Mouse (Mus musculus) embryonic facial prominence, embryonic 14.5 days (tissue): ENCODE results near the gene Zbtb7b. TPM values are rescaled to one million over a fixed set of nuclear protein-coding genes. Genes with fewer than 3 reads are reported as not detected.

Experiments used
- polyA plus RNA-seq: library from polyadenylated mRNA; unstranded; fragments of >200 nt; fragmentation: Nextera tagmentation; extraction: Ambion mirVana; gene quantifications from 2 replicates; pipeline ENCODE4 v1.2.1, GENCODE M21; 2014

Zbtb7b gene
- polyA plus RNA-seq, 1 experiment from 2014 or later, result 3.6 TPM

Other genes starting within 250 kb of the Zbtb7b start
- gene Hcn3, start 234.6 kb downstream of the Zbtb7b start, polyA plus RNA-seq, result 1.4 and 2.8 TPM in 2 replicates
- 22.4 and 23.9 TPM in 2 replicates for gene Clk2, start 230.0 kb downstream of the Zbtb7b start, polyA plus RNA-seq
- 93.4 and 96.9 TPM in 2 replicates for gene Scamp3, start 217.3 kb downstream of the Zbtb7b start, polyA plus RNA-seq
- gene Fam189b, start 211.6 kb downstream of the Zbtb7b start, polyA plus RNA-seq, result 27.9 and 33.9 TPM in 2 replicates
- gene Gba, start 191.8 kb downstream of the Zbtb7b start, polyA plus RNA-seq, result 47.8 and 54.5 TPM in 2 replicates
- gene Thbs3, start 179.6 kb downstream of the Zbtb7b start, polyA plus RNA-seq, result 51.5 and 52.0 TPM in 2 replicates
- 151 and 163 TPM in 2 replicates for gene Mtx1, start 167.7 kb downstream of the Zbtb7b start, polyA plus RNA-seq
- gene Muc1, start 165.7 kb downstream of the Zbtb7b start, polyA plus RNA-seq, result 2.0 and 4.1 TPM in 2 replicates
- 324 and 349 TPM in 2 replicates for gene Krtcap2, start 148.8 kb downstream of the Zbtb7b start, polyA plus RNA-seq
- gene Trim46, start 148.5 kb downstream of the Zbtb7b start, polyA plus RNA-seq, result 3.7 and 4.7 TPM in 2 replicates
- gene Dpm3, start 135.4 kb downstream of the Zbtb7b start, polyA plus RNA-seq, result 151 and 177 TPM in 2 replicates
- 70.5 and 80.2 TPM in 2 replicates for gene Slc50a1, start 124.2 kb downstream of the Zbtb7b start, polyA plus RNA-seq
- gene Efna1, start 113.6 kb downstream of the Zbtb7b start, polyA plus RNA-seq, result 33.8 and 35.8 TPM in 2 replicates
- gene Efna3, start 71.8 kb downstream of the Zbtb7b start, polyA plus RNA-seq, result 18.7 and 21.2 TPM in 2 replicates
- gene Efna4, start 56.7 kb downstream of the Zbtb7b start, polyA plus RNA-seq, result 17.5 and 20.7 TPM in 2 replicates
- gene Adam15, start 44.8 kb downstream of the Zbtb7b start, polyA plus RNA-seq, result 44.4 and 51.7 TPM in 2 replicates
- not detected in 2 replicates for gene Dcst2, start 32.8 kb downstream of the Zbtb7b start, polyA plus RNA-seq
- 0.26 and 0.33 TPM in 2 replicates for gene Dcst1, start 29.5 kb downstream of the Zbtb7b start, polyA plus RNA-seq
- gene Lenep, start 8.0 kb upstream of the Zbtb7b start, polyA plus RNA-seq, result not detected in 2 replicates
- 24.2 and 24.8 TPM in 2 replicates for gene Flad1, start 17.1 kb upstream of the Zbtb7b start, polyA plus RNA-seq
- 380 and 425 TPM in 2 replicates for gene Cks1b, start 23.6 kb upstream of the Zbtb7b start, polyA plus RNA-seq
- 74.0 and 75.2 TPM in 2 replicates for gene Shc1, start 23.7 kb upstream of the Zbtb7b start, polyA plus RNA-seq
- 49.2 and 51.6 TPM in 2 replicates for gene Pygo2, start 35.4 kb upstream of the Zbtb7b start, polyA plus RNA-seq
- 24.1 and 25.9 TPM in 2 replicates for gene Pbxip1, start 41.9 kb upstream of the Zbtb7b start, polyA plus RNA-seq
- gene Pmvk, start 59.8 kb upstream of the Zbtb7b start, polyA plus RNA-seq, result 45.7 and 48.6 TPM in 2 replicates
- 3.7 and 4.6 TPM in 2 replicates for gene Kcnn3, start 125.4 kb upstream of the Zbtb7b start, polyA plus RNA-seq